Mouse (Mus musculus) cerebellum, adult 9-10 months (tissue): ENCODE results near the gene Trak1.

Experiments used
- DNase-seq: peaks from one replicate; pipeline ENCODE4 v3.0.0; 2022

Gene Trak1

GRCm38 (mm10) chr9:121298065-121298398 is 730 bp downstream of the Trak1 start:
- no peak for DNase-seq

GRCm38 (mm10) chr9:121298411-121299091 is 1.2 kb downstream of the Trak1 start:
- DNase-seq: no peak

GRCm38 (mm10) chr9:121299223-121299755 is 2.0 kb downstream of the Trak1 start:
- DNase-seq: no peak

GRCm38 (mm10) chr9:121299976-121300570 is 2.8 kb downstream of the Trak1 start:
- DNase-seq: peak; percentile 39

GRCm38 (mm10) chr9:121301041-121301920 is 4.0 kb downstream of the Trak1 start:
- DNase-seq: no peak

GRCm38 (mm10) chr9:121302543-121302942 is 5.2 kb downstream of the Trak1 start:
- DNase-seq: no peak

- no peak for DNase-seq
Observed at GRCm38 (mm10) chr9:121303086-121303485, 5.8 kb downstream of the Trak1 start.

GRCm38 (mm10) chr9:121303748-121304147 is 6.4 kb downstream of the Trak1 start:
- no peak for DNase-seq

GRCm38 (mm10) chr9:121304520-121304919 is 7.2 kb downstream of the Trak1 start:
- DNase-seq: no peak

- DNase-seq: no peak
Observed at GRCm38 (mm10) chr9:121305456-121305855, 8.2 kb downstream of the Trak1 start.

GRCm38 (mm10) chr9:121309287-121309686 is 12.0 kb downstream of the Trak1 start:
- DNase-seq: no peak

- DNase-seq: no peak
Observed at GRCm38 (mm10) chr9:121310501-121310900, 13.2 kb downstream of the Trak1 start.

- DNase-seq: no peak
Observed at GRCm38 (mm10) chr9:121311846-121312236, 14.5 kb downstream of the Trak1 start.

- no peak for DNase-seq
Observed at GRCm38 (mm10) chr9:121312237-121312891, 15.1 kb downstream of the Trak1 start.

- DNase-seq: no peak
Observed at GRCm38 (mm10) chr9:121313656-121314374, 16.5 kb downstream of the Trak1 start.

- DNase-seq: no peak
Observed at GRCm38 (mm10) chr9:121314541-121315152, 17.3 kb downstream of the Trak1 start.

GRCm38 (mm10) chr9:121315901-121316595 is 18.7 kb downstream of the Trak1 start:
- no peak for DNase-seq

- DNase-seq: peak; percentile 78
Observed at GRCm38 (mm10) chr9:121316621-121317405, 19.5 kb downstream of the Trak1 start.

- DNase-seq: no peak
Observed at GRCm38 (mm10) chr9:121319323-121319966, 22.1 kb downstream of the Trak1 start.

GRCm38 (mm10) chr9:121320433-121320832 is 23.1 kb downstream of the Trak1 start:
- no peak for DNase-seq
